Mouse (Mus musculus) hindbrain, embryonic 16.5 days (tissue): ENCODE measurements around the gene Slc25a43. TPM values are rescaled to one million over a fixed set of nuclear protein-coding genes. Genes with fewer than 3 reads are reported as not detected.

Source experiments
- ATAC-seq: fragments of 200-750 bp; cut with Nextera tagmentation; 2 replicates; pipeline ENCODE4 v1.8.0; 2017; ENCODE audit warnings: moderate TSS enrichment, moderate library complexity
- H3K27ac ChIP-seq: fragments of 300-500 bp; sonication (generic); 2 replicates; pipeline ENCODE4 v1.5.1; 2014; ENCODE audit warnings: low read depth, mild to moderate bottlenecking, control low read depth, low read length, moderate library complexity
- H3K27me3 ChIP-seq: fragments of 300-500 bp; sonication (generic); replicated peaks from 2 replicates; pipeline ENCODE4 v1.6.1; 2014; ENCODE audit warnings: low read length; ENCODE audit not compliant: control insufficient read depth, insufficient read depth
- H3K36me3 ChIP-seq: fragments of 300-500 bp; sonication (generic); 2 replicates; pipeline ENCODE4 v1.6.1; 2014; ENCODE audit warnings: mild to moderate bottlenecking, low read length, moderate library complexity, mixed read lengths; ENCODE audit not compliant: control insufficient read depth, insufficient read depth
- H3K4me1 ChIP-seq: fragments of 300-500 bp; sonication (generic); 2 replicates; pipeline ENCODE4 v1.6.1; 2014; ENCODE audit warnings: low read depth, low read length; ENCODE audit not compliant: control insufficient read depth, insufficient read depth
- H3K4me2 ChIP-seq: fragments of 300-500 bp; sonication (generic); 2 replicates; pipeline ENCODE4 v1.6.1; 2014; ENCODE audit warnings: mild to moderate bottlenecking, low read length, control low read depth, moderate library complexity
- H3K4me3 ChIP-seq: fragments of 300-500 bp; sonication (generic); 2 replicates; pipeline ENCODE4 v1.5.1; 2014; ENCODE audit warnings: mild to moderate bottlenecking, low read length, control low read depth, moderate library complexity
- H3K9ac ChIP-seq: fragments of 300-500 bp; sonication (generic); 2 replicates; pipeline ENCODE4 v1.6.1; 2014; ENCODE audit warnings: low read depth, mild to moderate bottlenecking, control low read depth, low read length, moderate library complexity
- H3K9me3 ChIP-seq: fragments of 300-500 bp; sonication (generic); 2 replicates; pipeline ENCODE4 v1.6.1; 2014; ENCODE audit warnings: mild to moderate bottlenecking, low read length, moderate library complexity; ENCODE audit not compliant: control insufficient read depth
- WGBS: fragments of 180-500 bp; shearing (Covaris S2); extraction: QIAGEN DNeasy Blood & Tissue Kit; methylation state at CpG from one replicate; pipeline ENCODE4 v1.1.7; 2014; 5-methylcytosine and 5-hydroxymethylcytosine counted together
- polyA plus RNA-seq: library from polyadenylated mRNA; unstranded; fragments of >200 nt; fragmentation: Nextera tagmentation; extraction: Ambion mirVana; gene quantifications from 2 replicates; pipeline ENCODE4 v1.2.1, GENCODE M21; 2015

Gene Slc25a43
- 0.77 and 0.81 TPM in 2 replicates for polyA plus RNA-seq

DNA sequence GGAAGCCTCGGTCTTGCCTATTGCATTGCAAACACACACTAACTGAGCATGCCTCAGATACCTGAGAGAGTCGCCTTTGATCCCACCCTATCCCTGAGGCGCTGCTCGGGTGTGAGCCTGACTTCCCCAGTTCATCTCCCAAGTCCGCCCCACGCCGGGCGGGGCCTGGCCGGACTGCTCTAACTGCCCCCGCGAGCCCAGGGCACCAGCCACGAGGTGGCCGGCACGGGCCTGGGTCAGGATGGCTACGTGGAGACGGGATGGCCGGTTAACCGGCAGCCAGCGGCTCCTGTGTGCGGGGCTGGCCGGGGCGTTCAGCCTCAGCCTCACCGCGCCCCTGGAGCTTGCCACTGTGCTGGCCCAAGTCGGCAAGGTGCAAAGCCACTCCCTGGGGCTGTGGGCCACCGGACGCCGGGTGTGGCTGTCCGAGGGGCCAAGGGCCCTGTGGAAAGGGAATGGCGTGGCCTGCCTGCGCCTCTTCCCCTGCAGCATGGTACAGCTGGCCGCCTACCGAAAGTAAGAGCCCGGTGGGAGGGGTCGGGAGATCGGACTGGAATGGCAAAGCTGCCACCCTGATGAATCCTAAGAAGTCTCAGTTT is at the start of gene Slc25a43:
Gene Slc25a43 (plus strand): TSS at position 157 of the 599 bp plus-strand sequence.
- H3K4me2 ChIP-seq = peak within 1 kb of the TSS; percentile 62
- H3K9ac ChIP-seq = peak within 1 kb of the TSS; percentile 70
- no peaks in the 10 kb centered on the region for H3K27me3 ChIP-seq
- ATAC-seq = peak; percentile 60; the same call in 1 of the 2 replicates
- H3K36me3 ChIP-seq = no peaks in the 10 kb centered on the region
- peak within 1 kb of the TSS; percentile 42 for H3K4me3 ChIP-seq
- H3K4me1 ChIP-seq = no peaks in the 10 kb centered on the region
- no peaks in the 10 kb centered on the region for H3K9me3 ChIP-seq
- 16% methylated on average over 36 of the region's 36 CpGs for WGBS
- no peak within 1 kb of the TSS for H3K27ac ChIP-seq

GRCm38 (mm10) chrX:36740124-36740951 is 3.1 kb upstream of the Slc25a43 start:
- Histone ChIP-seq H3K4me1 (no peaks in the 10 kb centered on the region), H3K4me3 (no peak overlapping the region), H3K9ac (no peak overlapping the region), H3K36me3 (no peaks in the 10 kb centered on the region), H3K27ac (no peak overlapping the region), H3K27me3 (no peaks in the 10 kb centered on the region), H3K9me3 (no peaks in the 10 kb centered on the region), H3K4me2 (no peak overlapping the region)
- WGBS = 87% methylated on average over 13 of the region's 13 CpGs
- ATAC-seq = no peak

DNA sequence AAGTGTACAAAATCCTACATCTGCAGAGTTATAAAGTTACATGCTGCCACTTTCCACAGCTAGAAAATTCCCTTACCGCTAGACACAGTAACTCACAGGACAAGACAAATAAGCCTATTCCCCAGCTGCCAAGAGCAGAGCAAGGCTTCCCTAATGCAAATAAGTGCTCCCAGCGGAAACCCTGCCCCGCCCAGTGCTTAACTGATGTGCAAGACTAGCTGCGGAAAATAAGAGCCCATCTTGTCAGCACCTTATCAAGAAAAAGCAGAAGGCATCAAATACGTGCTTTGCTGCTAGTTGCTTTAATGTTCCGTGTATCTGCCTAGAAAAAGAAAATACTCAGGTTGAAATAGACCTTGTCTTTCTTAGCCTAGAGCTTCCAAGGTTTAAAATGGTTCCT is 2.2 kb upstream of the Slc25a43 start:
- H3K27me3 ChIP-seq = no peaks in the 10 kb centered on the region
- no peak overlapping the region for H3K4me3 ChIP-seq
- no peak overlapping the region for H3K27ac ChIP-seq
- no peak overlapping the region for H3K4me2 ChIP-seq
- H3K9ac ChIP-seq = no peak overlapping the region
- no peaks in the 10 kb centered on the region for H3K36me3 ChIP-seq
- WGBS = 32% methylated on average over 6 of the region's 6 CpGs
- no peak for ATAC-seq
- no peaks in the 10 kb centered on the region for H3K9me3 ChIP-seq
- H3K4me1 ChIP-seq = no peaks in the 10 kb centered on the region

DNA sequence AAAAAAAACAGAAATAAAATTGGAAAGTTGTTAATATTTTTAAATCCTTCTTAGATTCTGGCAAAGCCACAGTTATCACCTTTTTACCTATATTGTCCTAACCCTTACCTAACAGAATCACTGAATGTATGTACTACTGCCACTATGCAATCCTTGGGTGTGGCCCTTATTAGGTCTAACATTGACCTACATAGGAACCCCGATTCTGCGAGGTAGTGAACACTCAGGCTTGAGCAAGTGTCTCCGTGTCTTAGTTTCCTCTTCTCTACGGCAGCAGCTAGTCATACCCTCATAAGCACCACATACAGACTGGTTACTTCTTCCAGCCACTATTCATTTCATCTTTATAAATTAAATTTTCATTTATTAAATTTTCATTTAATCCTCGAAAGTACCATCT is 715 bp upstream of the Slc25a43 start:
- Histone ChIP-seq H3K4me3 (no peak overlapping the region), H3K4me1 (no peaks in the 10 kb centered on the region), H3K36me3 (no peaks in the 10 kb centered on the region), H3K4me2 (no peak overlapping the region), H3K9ac (no peak overlapping the region), H3K9me3 (no peaks in the 10 kb centered on the region), H3K27ac (no peak overlapping the region), H3K27me3 (no peaks in the 10 kb centered on the region)
- ATAC-seq = no peak
- 92% methylated on average over 5 of the region's 5 CpGs for WGBS

DNA sequence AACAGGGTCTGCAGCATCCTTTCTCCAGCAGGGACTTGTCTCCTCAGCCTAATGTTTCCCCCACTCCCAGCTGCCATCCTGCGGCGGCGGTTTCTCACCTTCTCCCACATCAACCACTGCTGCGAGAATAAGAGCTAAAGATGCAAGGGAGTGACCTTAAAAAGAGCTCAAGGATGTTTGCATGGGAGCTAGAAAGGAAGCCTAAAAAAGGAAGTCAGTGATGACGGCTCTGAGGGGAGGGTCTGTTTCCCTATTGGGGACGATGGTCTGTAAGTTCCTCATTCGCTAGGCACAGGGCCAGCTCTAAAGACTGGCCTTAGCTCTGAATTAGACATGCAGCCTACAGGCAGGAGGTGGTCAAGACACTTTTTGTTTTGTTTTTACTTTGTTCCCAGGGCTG is 1.3 kb downstream of the Slc25a43 start:
- Histone ChIP-seq H3K9me3 (no peaks in the 10 kb centered on the region), H3K4me1 (no peaks in the 10 kb centered on the region), H3K27ac (no peak overlapping the region), H3K9ac (no peak overlapping the region), H3K36me3 (no peaks in the 10 kb centered on the region), H3K4me2 (no peak overlapping the region), H3K4me3 (no peak overlapping the region), H3K27me3 (no peaks in the 10 kb centered on the region)
- no peak for ATAC-seq
- WGBS = 67% methylated on average over 7 of the region's 7 CpGs

DNA sequence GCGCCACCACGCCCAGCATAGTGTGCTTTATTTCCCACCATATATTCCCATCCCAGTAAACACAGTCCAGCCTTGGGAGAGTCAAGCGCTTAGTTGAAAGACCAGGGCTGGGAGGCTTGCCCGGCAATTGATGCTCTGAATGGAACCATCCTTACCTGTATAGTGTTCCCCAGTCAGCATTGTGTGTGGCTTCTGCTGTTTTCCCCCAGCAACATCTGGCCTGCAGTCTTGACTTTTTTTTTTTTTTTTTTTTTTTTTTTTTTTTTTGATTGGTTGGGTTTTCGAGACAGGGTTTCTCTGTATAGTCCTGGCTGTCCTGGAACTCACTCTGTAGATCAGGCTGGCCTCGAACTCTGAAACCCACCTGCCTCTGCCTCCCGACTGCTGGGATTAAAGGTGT is 1.9 kb downstream of the Slc25a43 start:
- no peak for ATAC-seq
- Histone ChIP-seq H3K9me3 (no peaks in the 10 kb centered on the region), H3K27ac (no peak overlapping the region), H3K27me3 (no peaks in the 10 kb centered on the region), H3K9ac (no peak overlapping the region), H3K4me3 (no peak overlapping the region), H3K4me2 (no peak overlapping the region), H3K4me1 (no peaks in the 10 kb centered on the region), H3K36me3 (no peaks in the 10 kb centered on the region)
- 97% methylated on average over 7 of the region's 7 CpGs for WGBS

DNA sequence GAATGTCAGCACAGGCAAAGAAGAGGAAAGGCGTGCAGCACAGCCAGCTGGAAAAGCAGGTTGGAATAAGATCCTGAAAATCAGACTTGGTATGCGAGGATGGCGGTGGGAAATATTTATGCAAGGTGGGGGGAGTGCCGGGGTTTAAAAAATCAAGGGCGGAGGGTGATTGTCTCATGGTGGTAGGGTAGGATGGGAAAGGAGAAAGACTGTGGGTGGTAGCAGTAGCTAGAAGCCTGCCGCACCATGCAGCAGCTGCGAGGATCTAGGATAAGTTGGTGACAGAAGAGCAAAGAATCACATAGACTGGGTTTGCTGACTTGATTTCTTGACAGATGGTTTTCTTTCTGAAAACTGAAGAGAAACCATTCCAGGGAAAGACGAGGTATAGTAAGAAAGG is 3.3 kb downstream of the Slc25a43 start:
- WGBS = 88% methylated on average over 8 of the region's 8 CpGs
- ATAC-seq = no peak

GRCm38 (mm10) chrX:36748573-36748972 is 5.1 kb downstream of the Slc25a43 start:
- Histone ChIP-seq H3K9ac (no peak overlapping the region), H3K4me2 (no peak overlapping the region), H3K27me3 (no peaks in the 10 kb centered on the region), H3K27ac (no peak overlapping the region), H3K4me3 (no peak overlapping the region), H3K9me3 (no peaks in the 10 kb centered on the region), H3K36me3 (no peaks in the 10 kb centered on the region), H3K4me1 (no peaks in the 10 kb centered on the region)
- 32% methylated on average over 3 of the region's 3 CpGs for WGBS
- no peak for ATAC-seq

More for the DNA sequence above, 3.3 kb downstream of the Slc25a43 start:
- Histone ChIP-seq H3K9me3 (no peaks in the 10 kb centered on the region), H3K27ac (no peak overlapping the region), H3K4me2 (no peak overlapping the region), H3K4me3 (no peak overlapping the region), H3K4me1 (no peaks in the 10 kb centered on the region), H3K27me3 (no peaks in the 10 kb centered on the region), H3K36me3 (no peaks in the 10 kb centered on the region), H3K9ac (no peak overlapping the region)

DNA sequence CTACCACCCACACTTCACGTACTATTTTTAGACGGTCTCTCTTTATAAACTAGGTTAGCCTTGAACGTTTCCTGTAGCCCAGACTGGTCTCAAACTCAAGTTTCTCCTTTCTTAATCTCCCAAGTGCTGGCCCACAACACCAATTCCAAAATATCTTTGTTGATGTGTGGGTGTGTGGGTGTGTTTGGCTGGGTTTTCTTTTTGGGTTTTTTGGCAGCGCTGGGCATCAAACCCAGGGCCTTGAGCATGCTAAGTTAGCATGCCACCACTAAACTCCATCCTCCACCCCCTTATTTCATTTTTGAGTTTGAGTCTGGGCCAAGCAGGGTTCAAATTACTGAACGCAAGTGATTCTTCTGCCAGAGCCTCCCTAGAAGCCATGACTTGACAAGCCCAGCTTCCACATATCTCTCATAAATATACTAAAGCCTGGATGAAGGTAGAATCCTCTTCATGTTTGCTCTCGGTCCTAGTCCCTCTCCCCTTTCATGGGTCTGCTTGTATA is 5.9 kb downstream of the Slc25a43 start:
- no peak overlapping the region for H3K27ac ChIP-seq
- H3K4me1 ChIP-seq = no peaks in the 10 kb centered on the region
- 72% methylated on average over 6 of the region's 6 CpGs for WGBS
- no peak overlapping the region for H3K4me2 ChIP-seq
- H3K9me3 ChIP-seq = no peaks in the 10 kb centered on the region
- no peaks in the 10 kb centered on the region for H3K27me3 ChIP-seq
- H3K36me3 ChIP-seq = no peaks in the 10 kb centered on the region
- no peak overlapping the region for H3K4me3 ChIP-seq
- ATAC-seq = no peak
- no peak overlapping the region for H3K9ac ChIP-seq
